8 mouse cellular contexts compared by ENCODE assay signal in genomic region chr5:142901846-142902505, GRCm38 (mm10). TPM values are rescaled to one million over a fixed set of nuclear protein-coding genes. Genes with fewer than 3 reads are reported as not detected.
DNase-seq lines count a peak whose midpoint lies in the region; ATAC-seq lines count a peak whose summit lies in the region.

No protein-coding gene starts in this region.

- H3K4me2 ChIP-seq in embryonic facial prominence, embryonic 12.5 days (replicated peaks), result no peak overlapping the region
- no peak overlapping the region for H3K4me2 ChIP-seq in liver, embryonic 12.5 days
- H3K4me2 ChIP-seq in stomach, embryonic 16.5 days (ENCODE audit: low read depth, low read length), result peak overlapping the region; percentile 85; the same call in 1 of the 2 replicates

- peaks cover 77% of the 10 kb centered on the region for H3K4me1 ChIP-seq in megakaryocyte, embryonic 14.5 days
- peaks cover 19% of the 10 kb centered on the region for H3K4me1 ChIP-seq in embryonic facial prominence, embryonic 12.5 days
- peaks cover 33% of the 10 kb centered on the region for H3K4me1 ChIP-seq in liver, embryonic 12.5 days
- H3K4me1 ChIP-seq in stomach, embryonic 16.5 days (ENCODE audit: control insufficient read depth, insufficient read depth, low read length), result peaks cover 8% of the 10 kb centered on the region

- H3K9me3 ChIP-seq in megakaryocyte, embryonic 14.5 days, result no peaks in the 10 kb centered on the region
- no peaks in the 10 kb centered on the region for H3K9me3 ChIP-seq in embryonic facial prominence, embryonic 12.5 days
- no peaks in the 10 kb centered on the region for H3K9me3 ChIP-seq in liver, embryonic 12.5 days (replicated peaks)
- no peaks in the 10 kb centered on the region for H3K9me3 ChIP-seq in stomach, embryonic 16.5 days (replicated peaks; ENCODE audit: control insufficient read depth, low read length)

- ATAC-seq in megakaryocyte, adult 5-6 weeks (ENCODE audit: poor library complexity, severe bottlenecking), result no peak
- no peak for ATAC-seq in embryonic facial prominence, embryonic 12.5 days (ENCODE audit: insufficient number of reproducible peaks, insufficient read depth, low FRiP score, low TSS enrichment)
- no peak for ATAC-seq in liver, embryonic 12.5 days
- no peak for ATAC-seq in stomach, embryonic 16.5 days (ENCODE audit: insufficient read depth, low FRiP score)
- no peak for ATAC-seq in granulocyte monocyte progenitor cell, adult 5-6 weeks (replicated peaks; ENCODE audit: poor library complexity, severe bottlenecking)

- no peak for DNase-seq in gastrocnemius, postnatal 10 days
- no peak for DNase-seq in kidney, postnatal 4 days

- H3K27ac ChIP-seq in embryonic facial prominence, embryonic 12.5 days, result peak overlapping the region; percentile 75; the same call in 1 of the 2 replicates
- peak overlapping the region; percentile 46 for H3K27ac ChIP-seq in liver, embryonic 12.5 days
- peak overlapping the region; percentile 48 for H3K27ac ChIP-seq in stomach, embryonic 16.5 days (ENCODE audit: low read length)

- H3K27me3 ChIP-seq in megakaryocyte, embryonic 14.5 days (replicated peaks), result no peaks in the 10 kb centered on the region
- H3K27me3 ChIP-seq in embryonic facial prominence, embryonic 12.5 days, result no peaks in the 10 kb centered on the region
- no peaks in the 10 kb centered on the region for H3K27me3 ChIP-seq in liver, embryonic 12.5 days (replicated peaks)
- no peaks in the 10 kb centered on the region for H3K27me3 ChIP-seq in stomach, embryonic 16.5 days (ENCODE audit: control insufficient read depth, insufficient read depth, low read length)

- 68% methylated on average over 4 of the region's 4 CpGs for WGBS in embryonic facial prominence, embryonic 12.5 days
- WGBS in liver, embryonic 12.5 days (ENCODE audit: insufficient replicate concordance), result 48% methylated on average over 4 of the region's 4 CpGs
- 40% methylated on average over 4 of the region's 4 CpGs for WGBS in stomach, embryonic 16.5 days

- peaks cover 81% of the 10 kb centered on the region for H3K36me3 ChIP-seq in megakaryocyte, embryonic 14.5 days (replicated peaks; ENCODE audit: low read length)
- peaks cover 60% of the 10 kb centered on the region for H3K36me3 ChIP-seq in embryonic facial prominence, embryonic 12.5 days
- peaks cover 69% of the 10 kb centered on the region for H3K36me3 ChIP-seq in liver, embryonic 12.5 days
- peaks cover 39% of the 10 kb centered on the region for H3K36me3 ChIP-seq in stomach, embryonic 16.5 days (ENCODE audit: control insufficient read depth, insufficient read depth, low read length)

- H3K4me3 ChIP-seq in megakaryocyte, embryonic 14.5 days (replicated peaks), result peak overlapping the region; percentile 76
- no peak overlapping the region for H3K4me3 ChIP-seq in embryonic facial prominence, embryonic 12.5 days
- H3K4me3 ChIP-seq in liver, embryonic 12.5 days, result no peak overlapping the region
- 0 out of 2 replicates have a peak overlapping the region, but pooled peaks have one; percentile 86 for H3K4me3 ChIP-seq in stomach, embryonic 16.5 days (replicated peaks; ENCODE audit: low read length)

- no peak overlapping the region for H3K9ac ChIP-seq in embryonic facial prominence, embryonic 12.5 days
- no peak overlapping the region for H3K9ac ChIP-seq in liver, embryonic 12.5 days
- H3K9ac ChIP-seq in stomach, embryonic 16.5 days (ENCODE audit: low read length), result 0 out of 2 replicates have a peak overlapping the region, but pooled peaks have one; percentile 53

RNA-seq across cellular contexts. Expression of gene Actb, which starts 4.6 kb away (rescaled TPM):
- polyA plus RNA-seq in megakaryocyte, embryonic 14.5 days (2012; ENCODE audit: insufficient read depth, low replicate concordance), result 9,487 and 13,262 TPM in 2 replicates
- 15,428 and 15,938 TPM in 2 replicates for total RNA-seq in megakaryocyte, adult 5-6 weeks (2015)
- 7,091 and 10,908 TPM in 2 replicates for total RNA-seq in megakaryocyte, adult 5-6 weeks (2017)
- 13,963 and 14,730 TPM in 2 replicates for polyA plus RNA-seq in embryonic facial prominence, embryonic 12.5 days (2016; fragmentation: Nextera tagmentation; extraction: Ambion mirVana)
- polyA plus RNA-seq in liver, embryonic 12.5 days (2016; fragmentation: Nextera tagmentation; extraction: Ambion mirVana), result 7,775 and 7,997 TPM in 2 replicates
- 14,659 and 15,131 TPM in 2 replicates for polyA plus RNA-seq in stomach, embryonic 16.5 days (2015; fragmentation: Nextera tagmentation; extraction: Ambion mirVana)
- total RNA-seq in gastrocnemius, postnatal 10 days (2021), result 1,000 to 10,000 TPM; 1,451 to 1,869 TPM
- 2,571 and 3,677 TPM in 2 replicates for total RNA-seq in granulocyte monocyte progenitor cell, adult 5-6 weeks (2014; fragmentation: Nextera tagmentation)
- total RNA-seq in granulocyte monocyte progenitor cell, adult 5-6 weeks (2017), result 2,475 and 4,369 TPM in 2 replicates

RNA-seq across cellular contexts. Expression of gene Fbxl18, which starts 6.8 kb away (rescaled TPM):
- 4.7 and 4.9 TPM in 2 replicates for polyA plus RNA-seq in megakaryocyte, embryonic 14.5 days (2012; ENCODE audit: insufficient read depth, low replicate concordance)
- 1.7 and 3.0 TPM in 2 replicates for total RNA-seq in megakaryocyte, adult 5-6 weeks (2015)
- total RNA-seq in megakaryocyte, adult 5-6 weeks (2017), result 2.6 and 2.7 TPM in 2 replicates
- 14.6 and 16.5 TPM in 2 replicates for polyA plus RNA-seq in embryonic facial prominence, embryonic 12.5 days (2016; fragmentation: Nextera tagmentation; extraction: Ambion mirVana)
- polyA plus RNA-seq in liver, embryonic 12.5 days (2016; fragmentation: Nextera tagmentation; extraction: Ambion mirVana), result 5.8 and 6.1 TPM in 2 replicates
- polyA plus RNA-seq in stomach, embryonic 16.5 days (2015; fragmentation: Nextera tagmentation; extraction: Ambion mirVana), result 8.2 and 9.7 TPM in 2 replicates
- 1 to 10 TPM; 7.1 to 8.4 TPM for total RNA-seq in gastrocnemius, postnatal 10 days (2021)
- 4.0 and 4.1 TPM in 2 replicates for total RNA-seq in granulocyte monocyte progenitor cell, adult 5-6 weeks (2014; fragmentation: Nextera tagmentation)
- total RNA-seq in granulocyte monocyte progenitor cell, adult 5-6 weeks (2017), result 1.7 and 2.4 TPM in 2 replicates

RNA-seq across cellular contexts. Expression of gene Fscn1, which starts 58.2 kb away (rescaled TPM):
- 1.3 and 3.6 TPM in 2 replicates for polyA plus RNA-seq in megakaryocyte, embryonic 14.5 days (2012; ENCODE audit: insufficient read depth, low replicate concordance)
- total RNA-seq in megakaryocyte, adult 5-6 weeks (2015), result not detected in 2 replicates
- total RNA-seq in megakaryocyte, adult 5-6 weeks (2017), result 0.08 and 0.11 TPM in 2 replicates
- polyA plus RNA-seq in embryonic facial prominence, embryonic 12.5 days (2016; fragmentation: Nextera tagmentation; extraction: Ambion mirVana), result 506 and 520 TPM in 2 replicates
- 69.1 and 69.4 TPM in 2 replicates for polyA plus RNA-seq in liver, embryonic 12.5 days (2016; fragmentation: Nextera tagmentation; extraction: Ambion mirVana)
- polyA plus RNA-seq in stomach, embryonic 16.5 days (2015; fragmentation: Nextera tagmentation; extraction: Ambion mirVana), result 161 and 176 TPM in 2 replicates
- 100 to 1,000 TPM in 1 of 2 experiments, 10 to 100 TPM in 1; 94.0 to 121 TPM for total RNA-seq in gastrocnemius, postnatal 10 days (2021)
- total RNA-seq in granulocyte monocyte progenitor cell, adult 5-6 weeks (2014; fragmentation: Nextera tagmentation), result not detected in 2 replicates
- total RNA-seq in granulocyte monocyte progenitor cell, adult 5-6 weeks (2017), result not detected in 2 replicates

Comparison
In these comparisons a context has a peak if more than half of its experiments do, and no peak if none do; other contexts are left out.
1. H3K4me3 ChIP-seq: peak in megakaryocyte, embryonic 14.5 days (single experiment) and stomach, embryonic 16.5 days (single experiment); none in embryonic facial prominence, embryonic 12.5 days (single experiment) and liver, embryonic 12.5 days (single experiment).
2. RNA of gene Fscn1, which starts 58.2 kb away (polyA plus RNA-seq): 506 to 520 TPM in embryonic facial prominence, embryonic 12.5 days, 161 to 176 TPM in stomach, embryonic 16.5 days and 69.1 to 69.4 TPM in liver, embryonic 12.5 days; 1.3 to 3.6 TPM in megakaryocyte, embryonic 14.5 days; every median in the first group is over 10 times any median in the second.
3. Peak in every context shown above with its lines, with median percentiles within 50 percentile points of each other: H3K27ac ChIP-seq.